Mouse (Mus musculus) liver, postnatal 0 days (tissue): ENCODE data around the gene Eif2a. TPM values are rescaled to one million over a fixed set of nuclear protein-coding genes. Genes with fewer than 3 reads are reported as not detected.

Experiments
- ATAC-seq: fragments of 200-750 bp; cut with Nextera tagmentation; 2 replicates; pipeline ENCODE4 v1.8.0; 2017; ENCODE audit warnings: mild to moderate bottlenecking, moderate library complexity
- DNase-seq: peaks from one replicate; pipeline ENCODE4 v3.0.0-alpha.2; 2016
- H3K27ac ChIP-seq: fragments of 300-500 bp; sonication (generic); 2 replicates; pipeline ENCODE4 v1.5.1; 2014; ENCODE audit warnings: antibody characterized with exemption, moderate library complexity, mild to moderate bottlenecking, low read depth
- H3K27me3 ChIP-seq: fragments of 300-500 bp; sonication (generic); 2 replicates; pipeline ENCODE4 v1.6.1; 2014; ENCODE audit warnings: low read length, control low read depth, mixed read lengths; ENCODE audit not compliant: insufficient read depth
- H3K36me3 ChIP-seq: fragments of 300-500 bp; sonication (generic); replicated peaks from 2 replicates; pipeline ENCODE4 v1.6.1; 2014; ENCODE audit warnings: mild to moderate bottlenecking, control low read depth, low read length, moderate library complexity, mixed read lengths; ENCODE audit not compliant: insufficient read depth
- H3K4me1 ChIP-seq: fragments of 300-500 bp; sonication (generic); 2 replicates; pipeline ENCODE4 v1.6.1; 2014; ENCODE audit warnings: antibody characterized with exemption, mild to moderate bottlenecking, control low read depth; ENCODE audit not compliant: insufficient read depth
- H3K4me2 ChIP-seq: fragments of 300-500 bp; sonication (generic); 2 replicates; pipeline ENCODE4 v1.6.1; 2014; ENCODE audit warnings: low read depth, mild to moderate bottlenecking, low read length, moderate library complexity, mixed read lengths
- H3K4me3 ChIP-seq: fragments of 300-500 bp; sonication (generic); 2 replicates; pipeline ENCODE4 v1.5.1; 2014; ENCODE audit warnings: low read depth, low read length
- H3K9ac ChIP-seq: fragments of 300-500 bp; sonication (generic); replicated peaks from 2 replicates; pipeline ENCODE4 v1.6.1; 2014; ENCODE audit warnings: mild to moderate bottlenecking, moderate library complexity
- H3K9me3 ChIP-seq: fragments of 300-500 bp; sonication (generic); 2 replicates; pipeline ENCODE4 v1.6.1; 2016; ENCODE audit warnings: mild to moderate bottlenecking, control low read depth, low read length, mixed read lengths
- CTCF ChIP-seq: sonication (generic); IDR thresholded peaks from 2 replicates; pipeline ENCODE4 v1.5.1; 2016; ENCODE audit warnings: antibody characterized with exemption, low read depth
- EP300 ChIP-seq: IDR thresholded peaks from 2 replicates; pipeline ENCODE4 v1.6.1; 2016; ENCODE audit warnings: antibody characterized with exemption, low read depth, mild to moderate bottlenecking
- WGBS: fragments of 180-500 bp; shearing (Covaris S2); extraction: QIAGEN DNeasy Blood & Tissue Kit; methylation state at CpG from one replicate; pipeline ENCODE4 v1.1.7; 2014; ENCODE audit not compliant: insufficient replicate concordance; 5-methylcytosine and 5-hydroxymethylcytosine counted together
- polyA plus RNA-seq: library from polyadenylated mRNA; unstranded; fragments of >200 nt; fragmentation: Nextera tagmentation; extraction: Ambion mirVana; gene quantifications from 2 replicates; pipeline ENCODE4 v1.2.1, GENCODE M21; 2015

The Eif2a gene
- polyA plus RNA-seq, 1 experiment from 2014 or later = 20.1 TPM

- H3K4me1 ChIP-seq = no peaks in the 10 kb centered on the region
- H3K27ac ChIP-seq = no peak overlapping the region
- no peaks in the 10 kb centered on the region for H3K27me3 ChIP-seq
- no peak for TF ChIP-seq EP300
- TF ChIP-seq CTCF = peak; percentile 64
- peaks cover 5% of the 10 kb centered on the region; the same call in 1 of the 2 replicates for H3K9me3 ChIP-seq
- DNase-seq = no peak
- no peaks in the 10 kb centered on the region for H3K36me3 ChIP-seq
- H3K9ac ChIP-seq = no peak overlapping the region
- no peak overlapping the region for H3K4me2 ChIP-seq
- ATAC-seq = no peak
- 66% methylated on average over 7 of the region's 7 CpGs for WGBS
- no peak overlapping the region for H3K4me3 ChIP-seq
These were observed 34.8 kb upstream of the Eif2a start for GRCm38 (mm10) chr3:58490787-58491186.

- Histone ChIP-seq H3K9ac (no peak overlapping the region), H3K27me3 (no peaks in the 10 kb centered on the region)
- WGBS = 63% methylated on average over 4 of the region's 4 CpGs
These were observed 32.0 kb upstream of the Eif2a start for GRCm38 (mm10) chr3:58493621-58494020.

GRCm38 (mm10) chr3:58501961-58502360, 23.7 kb upstream of the Eif2a start:
- Histone ChIP-seq H3K4me2 (peak overlapping the region; percentile 32; the same call in 1 of the 2 replicates), H3K4me3 (no peak overlapping the region), H3K4me1 (no peaks in the 10 kb centered on the region), H3K27me3 (no peaks in the 10 kb centered on the region), H3K27ac (peak overlapping the region; percentile 66), H3K9me3 (no peaks in the 10 kb centered on the region), H3K9ac (no peak overlapping the region), H3K36me3 (no peaks in the 10 kb centered on the region)
- ATAC-seq (peak; percentile 36), DNase-seq (no peak)
- TF ChIP-seq CTCF (no peak), EP300 (no peak)
- WGBS = 19% methylated on average over 2 of the region's 2 CpGs

More at GRCm38 (mm10) chr3:58493621-58494020, 32.0 kb upstream of the Eif2a start:
- H3K4me3 ChIP-seq = no peak overlapping the region
- no peak for ATAC-seq
- no peaks in the 10 kb centered on the region for H3K36me3 ChIP-seq
- no peak for DNase-seq
- H3K4me2 ChIP-seq = no peak overlapping the region
- no peak for TF ChIP-seq EP300
- TF ChIP-seq CTCF = no peak
- no peaks in the 10 kb centered on the region for H3K9me3 ChIP-seq
- H3K4me1 ChIP-seq = no peaks in the 10 kb centered on the region
- no peak overlapping the region for H3K27ac ChIP-seq

- no peaks in the 10 kb centered on the region; the same call in 1 of the 2 replicates for H3K4me1 ChIP-seq
- 65% methylated on average over 3 of the region's 3 CpGs for WGBS
- no peak for DNase-seq
These were observed 21.8 kb upstream of the Eif2a start for GRCm38 (mm10) chr3:58503720-58504333.

DNA sequence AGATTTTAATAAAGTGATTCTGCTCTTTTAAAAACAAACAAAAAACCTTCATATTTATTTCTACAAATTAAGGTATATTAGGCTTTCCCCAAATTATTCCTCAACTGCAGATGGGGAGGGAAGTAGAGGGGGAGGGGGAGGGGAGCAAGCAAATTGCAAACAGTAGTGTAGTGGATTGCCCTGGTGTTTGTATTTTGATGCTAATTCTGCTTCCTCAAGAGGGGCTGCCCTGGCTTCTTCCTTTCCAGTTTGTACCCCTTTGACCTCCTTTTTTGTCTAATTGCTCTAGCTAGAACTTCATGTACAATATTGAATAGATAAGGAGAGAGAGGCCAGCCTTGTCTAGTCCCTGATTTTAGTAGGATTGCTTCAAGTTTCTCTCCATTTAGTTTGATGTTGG, 20.9 kb upstream of the Eif2a start:
- Histone ChIP-seq H3K27me3 (no peaks in the 10 kb centered on the region), H3K4me2 (no peak overlapping the region), H3K4me3 (no peak overlapping the region), H3K9ac (no peak overlapping the region), H3K4me1 (no peaks in the 10 kb centered on the region; the same call in 1 of the 2 replicates), H3K36me3 (no peaks in the 10 kb centered on the region), H3K9me3 (no peaks in the 10 kb centered on the region), H3K27ac (no peak overlapping the region)
- DNase-seq (no peak), ATAC-seq (no peak)
- TF ChIP-seq CTCF (no peak), EP300 (no peak)

More at GRCm38 (mm10) chr3:58503720-58504333, 21.8 kb upstream of the Eif2a start:
- Histone ChIP-seq H3K27me3 (no peaks in the 10 kb centered on the region), H3K36me3 (no peaks in the 10 kb centered on the region), H3K4me2 (no peak overlapping the region), H3K4me3 (no peak overlapping the region), H3K27ac (no peak overlapping the region), H3K9me3 (no peaks in the 10 kb centered on the region), H3K9ac (no peak overlapping the region)
- ATAC-seq = no peak
- TF ChIP-seq CTCF = peak; percentile 26
- TF ChIP-seq EP300 = no peak

DNA sequence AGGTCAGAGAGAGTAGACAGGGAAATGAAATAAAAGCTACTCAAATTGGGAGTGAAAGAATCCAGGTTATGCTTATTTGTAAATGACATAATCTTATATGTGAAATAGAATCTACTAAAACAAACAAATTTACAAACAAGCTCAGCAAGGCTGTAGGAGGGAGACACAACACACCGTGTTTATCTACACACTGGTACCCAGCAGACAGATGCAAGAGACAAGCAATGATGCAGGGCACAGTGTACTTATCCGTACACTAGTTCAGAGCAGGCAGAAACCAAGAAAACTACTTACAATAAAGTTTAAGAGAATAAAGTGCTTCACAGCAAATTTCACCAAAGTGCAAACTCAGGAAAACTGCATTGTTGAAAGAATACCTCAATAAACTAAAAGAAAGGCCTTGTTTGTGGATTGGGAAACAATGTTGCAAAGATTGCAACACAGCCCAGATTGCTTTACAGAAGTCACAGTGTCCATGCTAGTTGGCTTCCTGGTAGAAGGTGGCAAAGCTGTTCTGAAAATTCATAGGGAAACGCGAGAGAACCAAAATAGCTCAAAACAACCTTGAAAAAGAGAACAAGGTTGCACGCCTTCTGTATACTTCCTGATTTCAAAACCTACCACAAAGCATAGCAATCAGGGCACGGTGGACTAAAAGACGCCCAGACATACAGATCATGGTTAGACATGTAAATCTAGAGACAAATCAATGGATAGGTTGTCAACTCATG, 17.4 kb upstream of the Eif2a start:
- Histone ChIP-seq H3K9me3 (no peaks in the 10 kb centered on the region), H3K27me3 (no peaks in the 10 kb centered on the region), H3K9ac (no peak overlapping the region; the same call in 1 of the 2 replicates), H3K36me3 (no peaks in the 10 kb centered on the region), H3K4me1 (no peaks in the 10 kb centered on the region; the same call in 1 of the 2 replicates), H3K4me3 (no peak overlapping the region), H3K27ac (peak overlapping the region; percentile 78), H3K4me2 (peak overlapping the region; percentile 42; the same call in 1 of the 2 replicates)
- WGBS = 20% methylated on average over 7 of the region's 7 CpGs
- DNase-seq (peak; percentile 33), ATAC-seq (peak; percentile 86)
- peak; percentile 63 for TF ChIP-seq EP300
- no peak for TF ChIP-seq CTCF
